Mouse (Mus musculus): ENCODE measurements around the gene Rai1. TPM values are rescaled to one million over a fixed set of nuclear protein-coding genes. Genes with fewer than 3 reads are reported as not detected.

The Rai1 gene
- polyA plus RNA-seq, 1 experiment from 2014 or later = 10.7 TPM

DNA sequence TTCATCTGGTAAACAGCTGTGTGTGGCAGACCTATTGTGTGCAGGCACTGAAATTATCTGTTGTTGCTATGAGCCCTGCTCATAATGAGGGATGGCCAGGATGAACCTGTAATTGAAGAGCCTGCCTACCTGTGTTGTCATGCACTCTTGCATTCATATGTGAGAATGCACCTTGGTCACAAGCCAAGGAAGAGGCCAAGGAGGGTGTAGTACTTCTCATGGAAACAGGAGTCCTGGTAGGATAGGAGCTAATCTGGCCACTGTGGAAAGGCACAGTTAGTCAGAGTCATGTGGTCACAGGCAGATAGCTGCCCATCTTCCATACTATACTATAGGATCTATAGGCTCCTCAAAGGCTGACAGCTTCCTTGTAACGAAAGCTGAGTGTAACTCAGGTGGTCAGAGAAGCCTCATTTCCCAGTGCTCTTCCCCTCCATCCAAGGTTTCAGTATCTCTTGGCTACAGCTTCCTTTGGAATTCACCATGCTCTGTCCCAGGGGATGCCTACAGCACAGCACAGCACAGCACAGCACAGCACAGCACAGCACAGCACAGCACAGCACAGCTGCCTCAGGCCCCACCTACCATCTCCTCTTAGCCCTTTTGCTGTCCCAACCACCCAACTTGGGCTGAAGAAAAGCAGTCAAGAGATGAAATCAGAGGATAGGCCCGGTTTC lies 15.9 kb downstream of the Rai1 start:
- ATAC-seq (ENCODE audit: low FRiP score, low TSS enrichment) = no peak
- H3K27ac ChIP-seq (replicated peaks) = no peak overlapping the region

DNA sequence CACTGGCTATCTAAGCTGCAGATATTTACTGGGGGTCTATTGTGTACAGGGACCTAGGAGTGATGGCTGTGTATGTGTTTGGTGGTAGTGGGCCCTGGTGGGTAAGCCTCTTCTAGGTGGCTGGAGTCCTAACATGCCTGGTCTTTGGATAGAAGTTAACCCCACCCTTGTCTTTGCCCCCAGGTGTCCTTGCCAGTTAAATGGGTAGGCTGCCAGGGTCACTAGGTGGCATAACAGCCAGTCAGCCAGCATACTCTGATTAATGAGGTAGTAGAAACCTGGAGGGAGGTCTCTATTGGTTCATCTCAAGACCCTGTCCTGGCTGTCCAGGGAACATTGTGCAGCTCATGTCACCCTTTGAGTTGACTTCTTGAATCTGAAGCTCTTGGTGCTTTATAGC lies 17.8 kb downstream of the Rai1 start:
- Histone ChIP-seq H3K4me3 (ENCODE audit: low read depth, low read length) (no peak overlapping the region), H3K9me3 (ENCODE audit: control insufficient read depth, low read length) (no peaks in the 10 kb centered on the region), H3K4me2 (replicated peaks; ENCODE audit: low read depth) (no peak overlapping the region), H3K27me3 (ENCODE audit: control insufficient read depth, insufficient read depth, low read length) (no peaks in the 10 kb centered on the region), H3K27ac (replicated peaks) (no peak overlapping the region), H3K4me1 (replicated peaks; ENCODE audit: control insufficient read depth, insufficient read depth) (peaks cover 2% of the 10 kb centered on the region; the same call in 1 of the 2 replicates), H3K9ac (ENCODE audit: low read length) (no peak overlapping the region), H3K36me3 (ENCODE audit: control insufficient read depth, insufficient read depth, low read length) (no peaks in the 10 kb centered on the region)
- no peak for TF ChIP-seq EP300 (optimal IDR thresholded peaks at IDR 0.05)
- no peak for TF ChIP-seq CTCF (IDR thresholded peaks at IDR 0.05; ENCODE audit: low read depth)
- no peak for ATAC-seq (ENCODE audit: low FRiP score, low TSS enrichment)
- no peak for DNase-seq (ENCODE audit: low spot score)

More for the DNA sequence above, 15.9 kb downstream of the Rai1 start:
- no peak overlapping the region for H3K4me2 ChIP-seq (replicated peaks; ENCODE audit: low read depth)
- no peak overlapping the region for H3K4me3 ChIP-seq (ENCODE audit: low read depth, low read length)
- no peaks in the 10 kb centered on the region; the same call in 1 of the 2 replicates for H3K4me1 ChIP-seq (replicated peaks; ENCODE audit: control insufficient read depth, insufficient read depth)
- DNase-seq (ENCODE audit: low spot score) = no peak
- TF ChIP-seq CTCF (IDR thresholded peaks at IDR 0.05; ENCODE audit: low read depth) (no peak), EP300 (optimal IDR thresholded peaks at IDR 0.05) (no peak)
- no peaks in the 10 kb centered on the region for H3K36me3 ChIP-seq (ENCODE audit: control insufficient read depth, insufficient read depth, low read length)
- no peaks in the 10 kb centered on the region for H3K9me3 ChIP-seq (ENCODE audit: control insufficient read depth, low read length)
- H3K27me3 ChIP-seq (ENCODE audit: control insufficient read depth, insufficient read depth, low read length) = no peaks in the 10 kb centered on the region
- no peak overlapping the region for H3K9ac ChIP-seq (ENCODE audit: low read length)
- WGBS = 90% methylated on average over 2 of the region's 2 CpGs

DNA sequence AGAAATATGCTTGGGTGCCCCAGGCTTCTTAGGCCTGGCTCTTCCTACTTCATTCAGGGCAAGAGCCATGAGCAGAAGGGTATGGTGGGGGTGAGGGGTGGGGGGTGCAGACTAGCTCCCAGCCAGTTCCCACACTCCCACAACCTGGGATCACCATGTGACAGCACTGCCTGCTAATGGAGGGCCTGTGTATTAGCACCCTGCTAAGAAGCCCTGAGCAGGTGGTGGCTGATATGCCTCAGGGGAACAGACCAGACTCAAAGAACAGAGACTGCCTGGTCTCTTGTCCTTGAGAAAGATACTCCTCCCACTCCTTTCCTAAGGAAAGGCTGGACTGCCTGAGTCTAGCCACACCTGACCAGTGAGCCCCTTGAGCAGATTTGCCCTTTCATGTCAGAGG lies 22.2 kb downstream of the Rai1 start:
- H3K9me3 ChIP-seq (ENCODE audit: control insufficient read depth, low read length) = no peaks in the 10 kb centered on the region
- no peaks in the 10 kb centered on the region for H3K27me3 ChIP-seq (ENCODE audit: control insufficient read depth, insufficient read depth, low read length)
- no peak overlapping the region for H3K4me2 ChIP-seq (replicated peaks; ENCODE audit: low read depth)
- H3K9ac ChIP-seq (ENCODE audit: low read length) = peak overlapping the region; percentile 23; the same call in 1 of the 2 replicates
- H3K4me3 ChIP-seq (ENCODE audit: low read depth, low read length) = no peak overlapping the region
- H3K4me1 ChIP-seq (replicated peaks; ENCODE audit: control insufficient read depth, insufficient read depth) = peaks cover 6% of the 10 kb centered on the region; the same call in 1 of the 2 replicates
- H3K27ac ChIP-seq (replicated peaks) = 0 out of 2 replicates have a peak overlapping the region, but pooled peaks have one; percentile 18
- ATAC-seq (ENCODE audit: low FRiP score, low TSS enrichment) (0 out of 2 replicates have a peak, but pooled peaks have one; percentile 43), DNase-seq (ENCODE audit: low spot score) (peak; percentile 40)
- H3K36me3 ChIP-seq (ENCODE audit: control insufficient read depth, insufficient read depth, low read length) = no peaks in the 10 kb centered on the region
- TF ChIP-seq EP300 (optimal IDR thresholded peaks at IDR 0.05) = no peak
- peak; percentile 61 for TF ChIP-seq CTCF (IDR thresholded peaks at IDR 0.05; ENCODE audit: low read depth)

DNA sequence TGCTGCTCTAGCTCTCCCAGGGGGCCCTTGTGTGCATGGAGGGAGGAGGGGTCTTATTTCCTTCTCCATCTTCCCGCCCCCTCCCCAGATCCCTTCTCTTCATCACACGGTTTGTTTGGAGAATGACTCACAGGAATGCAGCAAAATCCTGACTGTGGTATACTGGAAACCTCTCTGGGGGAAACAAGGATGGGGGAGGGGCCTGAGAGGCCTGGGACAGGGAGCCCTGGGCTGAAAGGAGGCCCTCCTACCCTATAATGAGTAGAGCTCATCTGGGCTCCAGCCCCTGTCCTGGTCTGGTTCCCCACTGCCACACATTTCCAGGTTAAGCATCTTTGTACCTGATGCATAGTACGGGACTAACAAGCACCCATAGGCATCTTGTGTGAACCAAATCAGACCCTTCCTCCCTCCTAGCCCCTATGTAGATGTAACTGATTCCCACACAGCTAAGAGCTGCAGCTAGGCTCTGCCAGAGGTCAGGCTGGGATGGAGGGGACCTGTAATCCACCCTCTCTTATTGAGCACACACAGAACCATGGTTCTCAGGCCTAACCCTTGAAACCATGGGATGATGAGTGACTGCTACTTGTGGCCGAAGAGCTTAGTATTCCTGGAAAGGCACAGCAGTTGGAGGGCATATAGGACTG lies 23.2 kb downstream of the Rai1 start:
- H3K36me3 ChIP-seq (ENCODE audit: control insufficient read depth, insufficient read depth, low read length) = no peaks in the 10 kb centered on the region
- H3K9me3 ChIP-seq (ENCODE audit: control insufficient read depth, low read length) = no peaks in the 10 kb centered on the region
- H3K27me3 ChIP-seq (ENCODE audit: control insufficient read depth, insufficient read depth, low read length) = no peaks in the 10 kb centered on the region
- DNase-seq (ENCODE audit: low spot score) (no peak), ATAC-seq (ENCODE audit: low FRiP score, low TSS enrichment) (no peak)
- no peak overlapping the region for H3K4me3 ChIP-seq (ENCODE audit: low read depth, low read length)
- no peak overlapping the region for H3K27ac ChIP-seq (replicated peaks)
- 44% methylated on average over 4 of the region's 4 CpGs for WGBS
- H3K4me1 ChIP-seq (replicated peaks; ENCODE audit: control insufficient read depth, insufficient read depth) = peaks cover 6% of the 10 kb centered on the region; the same call in 1 of the 2 replicates
- H3K9ac ChIP-seq (ENCODE audit: low read length) = no peak overlapping the region; the same call in 1 of the 2 replicates
- no peak for TF ChIP-seq EP300 (optimal IDR thresholded peaks at IDR 0.05)
- no peak for TF ChIP-seq CTCF (IDR thresholded peaks at IDR 0.05; ENCODE audit: low read depth)
- H3K4me2 ChIP-seq (replicated peaks; ENCODE audit: low read depth) = no peak overlapping the region

DNA sequence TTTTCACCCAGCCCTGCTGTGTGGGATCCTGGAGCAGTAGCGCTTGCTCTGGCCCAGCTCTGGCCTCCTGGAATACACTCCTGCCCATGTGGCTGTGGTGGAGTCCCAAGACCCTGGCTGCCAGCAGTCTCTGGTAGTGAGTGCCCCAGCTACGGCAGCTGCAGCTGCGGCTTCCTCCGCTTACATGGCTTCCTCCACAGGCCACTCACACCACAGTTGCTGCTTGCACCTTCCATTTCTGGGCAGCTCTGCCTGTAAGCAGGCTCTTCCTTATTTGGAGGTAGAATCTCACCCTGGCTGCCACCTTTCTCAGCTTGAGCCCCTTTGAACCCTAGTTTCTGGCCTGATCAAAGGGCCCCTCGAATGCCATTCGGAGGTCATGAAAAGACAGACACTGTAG lies 25.7 kb downstream of the Rai1 start:
- H3K27ac ChIP-seq (replicated peaks) = peak overlapping the region; percentile 73
- no peaks in the 10 kb centered on the region for H3K9me3 ChIP-seq (ENCODE audit: control insufficient read depth, low read length)
- TF ChIP-seq EP300 (optimal IDR thresholded peaks at IDR 0.05) (no peak), CTCF (IDR thresholded peaks at IDR 0.05; ENCODE audit: low read depth) (no peak)
- ATAC-seq (ENCODE audit: low FRiP score, low TSS enrichment) = no peak
- no peak overlapping the region for H3K4me2 ChIP-seq (replicated peaks; ENCODE audit: low read depth)
- no peaks in the 10 kb centered on the region for H3K27me3 ChIP-seq (ENCODE audit: control insufficient read depth, insufficient read depth, low read length)
- H3K4me1 ChIP-seq (replicated peaks; ENCODE audit: control insufficient read depth, insufficient read depth) = peaks cover 8% of the 10 kb centered on the region; the same call in 1 of the 2 replicates
- H3K4me3 ChIP-seq (ENCODE audit: low read depth, low read length) = no peak overlapping the region
- 49% methylated on average over 6 of the region's 6 CpGs for WGBS
- H3K36me3 ChIP-seq (ENCODE audit: control insufficient read depth, insufficient read depth, low read length) = no peaks in the 10 kb centered on the region
- DNase-seq (ENCODE audit: low spot score) = no peak
- no peak overlapping the region for H3K9ac ChIP-seq (ENCODE audit: low read length)

DNA sequence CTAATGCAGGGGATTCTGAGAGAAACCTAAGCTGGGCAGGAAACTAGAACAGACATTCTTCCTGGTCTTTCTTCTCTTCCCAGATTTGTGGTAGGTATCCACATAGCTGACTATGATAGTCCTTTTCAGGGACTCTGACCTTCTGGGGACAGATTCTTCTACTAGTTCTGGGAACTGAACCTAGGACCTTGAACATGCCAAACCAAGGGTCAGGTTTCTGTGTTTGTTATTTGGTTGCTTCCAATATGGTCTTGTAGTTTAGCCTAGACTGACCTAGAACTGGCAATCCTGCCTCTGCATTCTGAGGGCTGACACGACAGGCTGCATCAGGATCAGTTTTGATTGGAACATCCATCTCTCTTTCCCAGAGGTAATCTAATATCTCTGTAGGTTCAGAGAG lies 27.2 kb downstream of the Rai1 start:
- ATAC-seq (ENCODE audit: low FRiP score, low TSS enrichment) (no peak), DNase-seq (ENCODE audit: low spot score) (no peak)
- Histone ChIP-seq H3K36me3 (ENCODE audit: control insufficient read depth, insufficient read depth, low read length) (no peaks in the 10 kb centered on the region), H3K4me3 (ENCODE audit: low read depth, low read length) (no peak overlapping the region), H3K4me2 (replicated peaks; ENCODE audit: low read depth) (no peak overlapping the region), H3K9me3 (ENCODE audit: control insufficient read depth, low read length) (no peaks in the 10 kb centered on the region), H3K27me3 (ENCODE audit: control insufficient read depth, insufficient read depth, low read length) (no peaks in the 10 kb centered on the region), H3K9ac (ENCODE audit: low read length) (no peak overlapping the region), H3K27ac (replicated peaks) (no peak overlapping the region), H3K4me1 (replicated peaks; ENCODE audit: control insufficient read depth, insufficient read depth) (peaks cover 8% of the 10 kb centered on the region; the same call in 1 of the 2 replicates)
- WGBS = 68% methylated on average over 1 of the region's 1 CpGs
- TF ChIP-seq CTCF (IDR thresholded peaks at IDR 0.05; ENCODE audit: low read depth) (no peak), EP300 (optimal IDR thresholded peaks at IDR 0.05) (no peak)
